Mouse (Mus musculus) adrenal gland, postnatal 4 days (tissue): ENCODE data around the gene Acad10. TPM values are rescaled to one million over a fixed set of nuclear protein-coding genes. Genes with fewer than 3 reads are reported as not detected.

Source experiments
- total RNA-seq, 2 experiments: library from RNA; stranded (reverse); gene quantifications; 2 replicates each; pipeline ENCODE4 v1.2.3; 2021

Gene Acad10
- total RNA-seq, 2 experiments from 2014 or later = 19.8 to 22.4 TPM

Other genes with a start within 250 kb of the Acad10 start
- 1 to 10 TPM; 2.9 to 5.6 TPM for gene Tmem116, start 208.6 kb downstream of the Acad10 start, total RNA-seq
- 100 to 1,000 TPM; 136 to 146 TPM for gene Erp29, start 208.0 kb downstream of the Acad10 start, total RNA-seq
- gene Adam1b, start 157.1 kb downstream of the Acad10 start, total RNA-seq = not detected
- gene Adam1a, start 115.0 kb downstream of the Acad10 start, total RNA-seq = 1 to 10 TPM; 9.6 to 9.9 TPM
- gene Gm42878, start 115.0 kb downstream of the Acad10 start, total RNA-seq = not detected
- gene Mapkapk5, start 114.6 kb downstream of the Acad10 start, total RNA-seq = 10 to 100 TPM; 82.4 to 92.1 TPM
- gene Aldh2, start 66.7 kb downstream of the Acad10 start, total RNA-seq = 100 to 1,000 TPM; 858 to 942 TPM
- 10 to 100 TPM; 13.3 to 14.5 TPM for gene Acad12, start 41.6 kb downstream of the Acad10 start, total RNA-seq
- 10 to 100 TPM; 52.8 to 54.4 TPM for gene Brap, start within 50 bp of the Acad10 start, total RNA-seq
- gene Atxn2, start 50.8 kb upstream of the Acad10 start, total RNA-seq = 100 to 1,000 TPM; 191 to 216 TPM
- 10 to 100 TPM; 49.7 to 54.1 TPM for gene Sh2b3, start 177.1 kb upstream of the Acad10 start, total RNA-seq
- 10 to 100 TPM; 12.8 to 13.6 TPM for gene Pheta1, start 188.5 kb upstream of the Acad10 start, total RNA-seq